Mouse (Mus musculus): ENCODE measurements around the gene Pdcd1lg2.

Pdcd1lg2 gene

DNA sequence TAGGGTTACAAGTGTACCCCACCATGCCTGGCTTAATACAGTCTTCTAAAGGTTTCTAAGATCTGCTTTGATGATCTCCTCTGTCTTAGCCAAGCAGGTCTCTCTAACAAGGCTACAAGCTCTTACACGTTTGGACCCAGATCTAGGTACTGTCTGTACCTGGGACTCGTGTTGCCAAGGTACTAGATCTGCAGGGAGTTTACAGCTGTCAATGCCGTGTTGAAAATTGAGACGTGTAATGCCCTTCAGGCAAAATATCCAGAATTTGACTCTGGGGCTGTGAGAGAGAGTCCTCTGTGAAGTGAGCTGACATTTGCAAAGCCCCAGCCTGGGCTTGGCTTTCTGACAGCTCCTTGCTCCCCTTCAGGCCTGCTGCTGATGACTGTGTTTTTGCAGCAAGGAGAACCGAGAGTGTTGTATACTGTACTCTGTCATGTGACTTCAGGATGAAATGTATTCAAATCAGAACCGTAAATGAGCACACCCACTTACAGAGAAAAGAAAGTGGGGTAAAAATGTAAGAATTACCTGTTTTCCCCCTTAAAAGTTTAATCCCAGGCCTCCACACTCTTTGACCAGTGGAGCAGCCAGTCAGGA lies 85.4 kb downstream of the Pdcd1lg2 start:
- intact Hi-C loops (cut with DNase I): no loop called here

DNA sequence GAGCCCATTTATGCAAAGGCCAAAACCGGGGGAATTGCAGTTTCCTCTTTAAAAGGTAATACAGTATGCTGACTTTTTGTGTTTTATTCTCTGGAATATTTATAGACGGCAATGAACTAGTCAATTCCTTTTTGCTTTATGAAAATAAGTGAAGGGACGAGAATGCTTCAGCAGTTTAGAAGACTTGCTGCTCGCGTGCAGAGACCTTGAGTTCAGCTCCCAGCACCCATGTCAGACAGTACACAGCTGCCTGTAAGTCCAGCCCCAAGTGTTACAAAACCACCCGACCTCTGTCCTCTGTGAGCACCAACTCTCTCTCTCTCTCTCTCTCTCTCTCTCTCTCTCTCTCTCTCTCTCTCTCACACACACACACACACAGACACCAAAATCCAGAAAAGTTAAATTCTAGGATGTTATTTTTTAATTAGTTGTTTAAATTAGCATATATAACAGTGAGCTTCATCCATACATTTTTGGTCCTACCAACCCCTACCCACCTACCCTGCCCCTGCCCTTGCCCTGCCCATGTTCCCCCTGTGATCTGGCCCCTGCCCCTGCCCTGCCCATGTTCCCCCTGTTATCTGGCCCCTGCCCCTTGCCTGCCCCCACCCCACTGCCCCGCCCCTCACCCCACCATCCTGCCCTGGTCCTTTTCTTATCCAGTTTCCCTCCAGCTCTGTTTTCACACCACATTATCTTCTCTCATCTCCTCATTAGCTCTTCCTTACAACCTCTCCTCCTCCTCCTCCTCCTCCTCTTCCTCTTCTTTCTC lies 86.3 kb downstream of the Pdcd1lg2 start:
- intact Hi-C loops (cut with DNase I): no loop called here

DNA sequence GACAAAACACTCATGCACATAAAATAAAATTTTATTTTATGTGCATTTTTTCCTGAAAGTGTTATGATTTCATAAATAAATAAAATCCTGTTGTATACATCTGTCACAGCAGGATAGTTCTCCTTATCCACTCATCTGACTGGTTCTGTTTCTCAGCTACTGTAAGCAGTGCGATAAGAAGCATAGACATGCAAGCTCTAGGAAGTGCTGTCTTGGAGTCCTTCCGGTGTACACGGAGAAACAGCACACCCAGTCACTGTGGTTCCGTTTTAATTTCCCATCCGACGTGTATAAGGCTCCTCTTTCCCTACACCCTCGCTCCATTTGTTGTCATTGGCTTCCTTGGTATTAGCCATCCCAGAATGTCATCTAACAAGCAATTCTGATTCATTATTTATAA lies 87.2 kb downstream of the Pdcd1lg2 start:
- intact Hi-C loops (cut with DNase I): no loop called here

DNA sequence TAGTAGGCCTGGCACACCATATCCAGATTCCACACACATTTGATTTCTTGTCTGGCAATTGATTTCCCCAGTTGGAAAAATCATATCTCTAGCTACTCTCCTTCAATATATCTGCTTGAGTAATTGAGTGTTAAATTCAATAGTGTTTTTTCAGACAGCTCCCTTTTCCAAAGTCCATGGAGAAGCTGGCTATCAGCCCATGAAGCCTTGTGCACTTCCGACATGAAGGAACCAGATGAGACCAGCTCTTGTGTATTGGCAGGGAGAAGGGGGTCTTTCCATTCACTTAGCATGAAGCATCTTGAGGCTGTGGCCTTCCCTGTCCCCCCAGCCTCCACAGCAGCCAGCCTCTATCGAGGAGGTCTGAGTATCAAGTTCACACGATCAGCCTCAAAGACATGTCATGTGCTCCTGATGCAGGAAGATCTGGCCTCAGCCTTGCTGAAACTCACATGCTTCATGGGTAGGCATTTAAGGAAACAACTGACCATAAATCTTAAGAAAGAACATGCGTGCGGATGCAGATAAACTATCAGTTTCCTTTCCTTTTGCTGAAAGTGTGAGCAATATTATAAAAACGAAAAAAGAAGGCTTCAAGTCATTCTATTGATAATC lies 88.2 kb downstream of the Pdcd1lg2 start:
- intact Hi-C loops (cut with DNase I): no loop called here

DNA sequence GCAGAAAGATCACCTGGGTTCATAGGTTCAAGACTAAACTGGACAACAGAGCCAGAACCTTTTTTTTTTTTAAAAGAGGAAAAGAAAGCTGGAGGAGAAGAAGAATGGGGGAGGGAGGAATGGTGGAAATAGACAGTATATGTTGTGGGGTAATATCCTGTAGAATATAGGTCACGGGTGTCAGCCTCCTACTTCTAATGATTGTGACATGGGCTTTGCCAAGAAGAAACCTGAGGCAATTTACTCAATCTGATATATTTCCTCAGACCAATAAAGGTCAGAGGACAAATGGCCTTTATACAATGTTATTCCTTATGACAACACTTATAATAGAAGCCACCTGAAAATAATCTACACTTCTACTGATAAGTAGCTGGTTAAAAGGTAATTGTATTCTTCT lies 89.6 kb downstream of the Pdcd1lg2 start:
- intact Hi-C loops (cut with DNase I): loop anchor here (5.0 to 10.0 kb wide), 2 partner anchors 143 to 436 kb away; no protein-coding TSS in a partner anchor

DNA sequence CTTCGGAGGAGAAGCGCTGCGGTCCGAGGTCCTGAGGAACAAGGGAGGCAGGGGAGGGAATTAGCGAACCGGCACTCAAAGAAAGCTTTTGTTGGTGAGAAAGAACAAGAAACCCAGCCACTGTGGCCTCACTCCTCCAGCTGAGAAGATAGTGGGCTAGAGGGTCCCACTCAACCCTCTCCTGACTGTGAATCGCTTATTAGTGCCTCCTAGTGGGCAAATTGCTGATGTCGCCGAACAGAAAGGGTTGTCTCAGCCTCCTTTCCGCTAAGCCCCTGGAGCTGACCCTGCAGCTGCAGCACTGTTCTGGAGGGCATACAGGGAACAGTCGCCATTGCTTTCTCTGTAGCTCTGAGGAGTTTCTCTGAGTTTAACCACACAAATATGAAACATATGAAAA lies 90.4 kb downstream of the Pdcd1lg2 start:
- intact Hi-C loops (cut with DNase I): loop anchor here (5.0 to 10.0 kb wide), 2 partner anchors 144 to 436 kb away; no protein-coding TSS in a partner anchor

DNA sequence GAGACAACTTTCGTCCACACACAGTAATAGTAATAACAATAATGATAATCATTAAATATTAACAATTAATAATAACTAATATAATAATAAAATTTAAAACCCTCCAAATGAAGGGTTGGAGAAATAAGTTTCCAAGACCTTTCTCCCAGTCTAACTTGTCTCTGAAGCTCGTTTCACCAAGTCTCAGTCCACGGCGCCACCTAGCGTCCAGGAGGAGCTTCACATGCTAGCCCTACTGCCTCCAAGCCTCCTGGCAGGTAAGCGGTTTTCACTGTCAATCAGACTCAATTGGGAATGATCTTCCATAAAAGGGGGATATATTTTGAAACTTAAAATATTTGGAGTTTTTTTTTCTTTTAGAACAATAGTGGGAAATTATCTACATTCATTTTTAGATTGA lies 90.8 kb downstream of the Pdcd1lg2 start:
- intact Hi-C loops (cut with DNase I): loop anchor here (5.0 to 10.0 kb wide), 2 partner anchors 144 to 437 kb away; no protein-coding TSS in a partner anchor

DNA sequence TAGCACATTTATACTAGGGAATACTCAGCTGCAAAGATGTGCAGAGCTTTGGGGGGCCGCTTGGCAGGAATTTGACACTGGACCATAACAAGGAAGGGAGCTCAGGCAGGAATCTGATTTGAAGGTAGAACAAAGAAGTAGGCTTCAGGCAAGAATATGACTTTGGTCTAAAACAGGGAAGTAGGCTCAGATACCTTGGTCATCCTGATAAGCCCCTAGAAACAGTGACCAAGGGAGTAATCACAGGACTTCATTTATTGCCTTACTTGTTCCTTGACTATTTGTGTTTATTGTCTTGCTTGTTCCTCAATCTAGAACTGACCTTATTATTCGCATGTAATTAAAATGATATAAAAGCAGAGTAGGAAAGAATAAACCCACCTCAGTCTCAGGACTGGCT lies 93.4 kb downstream of the Pdcd1lg2 start:
- intact Hi-C loops (cut with DNase I): loop anchor here (5.0 to 10.0 kb wide), 2 partner anchors 147 to 439 kb away; no protein-coding TSS in a partner anchor

DNA sequence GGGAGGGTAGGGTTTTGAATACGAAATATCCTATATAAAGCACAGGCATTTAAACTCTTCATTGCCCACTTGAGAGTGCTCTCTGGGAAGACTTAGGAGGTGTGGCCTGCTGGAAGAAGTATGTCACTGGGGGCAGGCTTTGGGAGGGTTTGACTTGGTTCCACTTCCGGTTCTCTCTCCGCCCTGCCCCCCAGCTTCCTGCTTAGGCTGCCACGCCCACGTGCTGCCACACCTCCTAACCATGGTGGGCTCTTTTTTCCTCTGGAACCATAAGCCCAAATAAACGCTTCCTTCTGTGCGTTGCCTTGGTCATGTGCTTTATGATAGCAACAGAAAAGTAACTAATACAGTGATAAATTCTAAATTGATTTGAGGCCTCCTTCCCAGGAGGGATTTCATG lies 94.9 kb downstream of the Pdcd1lg2 start:
- intact Hi-C loops (cut with DNase I): loop anchor here (10.0 kb wide), 1 partner anchor 441 kb away; no protein-coding TSS in a partner anchor

DNA sequence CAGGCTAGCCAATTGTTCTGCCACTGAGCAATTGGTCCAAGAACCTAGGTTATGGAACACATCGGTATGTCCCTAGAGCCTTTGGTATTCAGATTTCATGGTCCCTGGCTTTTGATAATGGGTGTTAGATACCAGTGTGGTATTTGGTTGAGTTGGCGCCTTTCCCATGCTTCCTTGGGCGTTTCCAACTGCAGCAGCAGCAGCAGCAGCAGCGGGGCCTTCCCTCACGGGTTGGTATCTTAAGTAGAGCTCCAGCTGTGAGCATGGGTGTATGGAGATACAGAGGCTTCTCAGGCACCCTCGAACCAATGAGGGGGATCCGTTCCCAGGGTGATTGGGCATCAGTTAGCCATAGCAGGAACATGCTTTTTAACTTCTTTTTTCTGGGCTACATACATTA lies 97.5 kb downstream of the Pdcd1lg2 start:
- intact Hi-C loops (cut with DNase I): loop anchor here (10.0 kb wide), 1 partner anchor 443 kb away; no protein-coding TSS in a partner anchor

DNA sequence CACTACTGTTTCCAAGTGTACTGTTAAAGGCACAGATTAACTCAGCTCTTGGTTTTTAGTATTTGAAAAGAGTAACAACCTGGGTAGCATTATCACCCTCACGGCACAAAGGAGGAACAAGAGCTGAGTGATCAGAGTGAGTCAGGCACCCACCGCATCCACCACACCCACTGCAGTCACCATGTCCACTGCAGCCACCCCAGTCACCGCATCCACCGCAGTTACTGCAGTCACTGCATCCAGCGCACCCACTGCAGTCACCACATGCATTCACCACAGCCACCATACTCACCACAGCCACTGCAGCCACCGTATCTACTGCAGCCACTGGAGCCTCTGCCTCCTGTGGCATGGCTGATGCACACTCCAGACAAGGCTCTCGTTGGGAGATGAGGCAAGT lies 99.1 kb downstream of the Pdcd1lg2 start:
- intact Hi-C loops (cut with DNase I): loop anchor here (10.0 kb wide), 1 partner anchor 445 kb away; no protein-coding TSS in a partner anchor

DNA sequence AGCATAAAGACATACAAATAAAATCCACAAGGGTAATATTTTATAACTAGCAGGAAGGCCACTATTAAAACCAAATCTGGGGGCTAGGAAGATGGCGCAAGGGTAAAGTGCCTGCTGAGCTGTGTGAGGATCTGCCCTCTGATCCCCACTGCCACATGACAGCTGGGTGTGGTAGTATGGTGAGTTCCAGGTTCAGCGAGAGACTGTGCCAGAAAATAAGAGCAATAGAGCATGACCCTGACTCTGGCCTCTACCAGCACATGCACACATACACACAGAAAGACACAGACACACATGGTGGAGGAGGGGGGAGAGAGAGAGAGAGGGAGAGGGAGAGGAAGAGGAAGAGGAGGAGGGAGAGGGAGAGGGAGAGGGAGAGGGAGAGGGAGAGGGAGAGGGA lies 101.1 kb downstream of the Pdcd1lg2 start:
- intact Hi-C loops (cut with DNase I): no loop called here

DNA sequence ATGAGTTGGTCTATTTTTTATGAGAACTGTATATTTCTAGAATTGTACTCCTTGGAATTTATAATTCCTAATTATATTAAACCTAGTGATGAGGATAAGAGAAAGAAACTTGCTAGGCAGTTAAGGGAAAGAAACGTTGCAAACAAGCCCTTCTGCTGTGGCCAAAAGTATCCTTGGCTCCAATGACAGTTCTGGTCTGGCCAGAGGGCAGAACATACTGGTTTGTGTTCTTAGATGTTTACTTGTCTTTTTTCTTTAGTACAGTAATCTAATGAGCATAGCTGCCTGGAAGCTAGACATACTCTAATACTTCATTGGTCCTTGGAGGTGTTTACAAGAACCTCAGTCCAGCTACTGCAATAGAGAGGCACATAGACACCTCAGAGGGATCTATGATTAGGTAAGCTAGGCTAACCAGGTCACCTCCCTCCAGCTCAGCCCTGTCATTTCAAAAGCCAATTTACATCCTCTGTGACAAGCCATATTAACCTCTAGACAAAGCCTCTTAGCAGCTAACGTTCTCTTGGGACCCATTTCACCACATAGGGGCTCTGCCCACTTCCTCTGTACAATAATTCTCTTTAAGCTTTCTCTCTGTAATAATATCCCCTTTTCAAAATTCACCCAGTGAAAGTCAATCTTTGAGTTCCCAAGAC lies 102.5 kb downstream of the Pdcd1lg2 start:
- intact Hi-C loops (cut with DNase I): no loop called here

DNA sequence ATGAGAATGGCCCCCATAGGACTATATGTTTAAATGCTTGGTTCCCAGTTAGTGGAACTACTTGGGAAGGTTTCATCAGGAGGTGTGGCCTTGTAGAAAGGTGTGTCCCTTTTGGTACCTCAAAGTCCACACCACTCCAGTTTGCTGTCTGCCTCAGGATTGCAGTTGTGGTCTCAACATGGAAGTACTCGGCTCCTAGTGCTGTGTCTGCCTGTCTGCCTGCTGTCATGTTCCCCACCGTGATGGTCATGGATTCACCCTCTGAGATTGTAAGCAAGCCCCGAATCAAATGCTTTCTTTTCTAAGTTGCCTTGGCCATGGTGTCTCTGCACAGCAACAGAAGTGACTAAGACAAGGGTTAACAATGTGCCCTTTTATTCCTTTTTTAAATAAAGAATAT lies 103.4 kb downstream of the Pdcd1lg2 start:
- intact Hi-C loops (cut with DNase I): no loop called here

DNA sequence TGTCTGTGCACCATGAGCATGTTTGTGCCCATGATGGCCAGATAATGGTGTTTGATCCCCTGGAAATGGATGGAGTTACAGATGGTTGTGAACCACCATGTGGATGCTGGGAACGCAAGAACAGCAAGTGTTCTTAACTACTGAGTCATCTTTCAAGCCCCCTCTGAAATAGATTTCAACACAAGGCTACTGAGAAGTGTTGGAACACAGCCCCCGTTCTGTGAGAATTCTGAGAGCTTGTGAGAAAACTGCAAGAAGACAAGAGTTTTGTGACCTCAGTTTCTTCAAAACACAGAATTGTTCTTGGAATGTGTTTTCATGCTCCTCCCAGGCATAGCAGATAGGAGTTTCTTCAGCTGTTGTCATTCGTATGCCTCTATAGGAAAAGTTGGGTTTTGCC lies 104.7 kb downstream of the Pdcd1lg2 start:
- intact Hi-C loops (cut with DNase I): no loop called here

DNA sequence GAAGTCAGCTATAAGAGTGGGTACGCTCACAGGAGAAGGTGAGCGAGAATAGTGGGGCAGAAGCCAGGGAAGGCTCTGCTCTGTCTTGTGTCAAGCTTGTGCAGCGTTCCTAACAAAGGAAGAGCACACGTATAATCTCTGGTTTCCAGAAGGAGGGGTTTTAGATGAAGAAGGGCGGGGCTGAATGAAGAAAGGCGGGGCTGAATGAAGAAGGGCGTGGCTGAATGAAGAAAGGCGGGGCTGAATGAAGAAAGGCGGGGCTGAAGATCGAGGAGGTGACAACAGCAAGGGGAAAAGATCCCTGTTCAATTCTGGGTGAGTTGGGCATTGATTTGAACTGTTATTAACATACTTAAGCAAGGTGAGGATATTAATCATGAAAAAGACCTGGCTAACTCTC lies 105.3 kb downstream of the Pdcd1lg2 start:
- intact Hi-C loops (cut with DNase I): no loop called here

DNA sequence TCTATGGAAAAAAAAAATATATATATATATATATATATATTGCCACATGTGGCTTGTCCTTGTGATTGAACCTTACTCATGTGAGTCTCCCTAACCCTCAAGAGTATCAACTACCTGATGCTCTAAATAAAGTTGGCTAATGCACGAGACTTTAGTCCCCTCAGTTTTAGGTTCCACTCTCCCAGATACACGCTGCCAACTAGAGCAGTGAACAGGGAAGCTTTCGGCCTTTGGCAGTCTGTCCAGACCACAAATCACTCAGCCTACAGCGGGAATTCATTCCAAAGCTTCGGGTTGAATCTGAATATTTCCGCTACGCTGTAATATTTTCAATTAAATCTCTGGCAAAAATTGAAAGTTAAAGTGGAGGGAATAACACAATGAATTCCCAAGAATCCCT lies 107.7 kb downstream of the Pdcd1lg2 start:
- intact Hi-C loops (cut with DNase I): no loop called here

DNA sequence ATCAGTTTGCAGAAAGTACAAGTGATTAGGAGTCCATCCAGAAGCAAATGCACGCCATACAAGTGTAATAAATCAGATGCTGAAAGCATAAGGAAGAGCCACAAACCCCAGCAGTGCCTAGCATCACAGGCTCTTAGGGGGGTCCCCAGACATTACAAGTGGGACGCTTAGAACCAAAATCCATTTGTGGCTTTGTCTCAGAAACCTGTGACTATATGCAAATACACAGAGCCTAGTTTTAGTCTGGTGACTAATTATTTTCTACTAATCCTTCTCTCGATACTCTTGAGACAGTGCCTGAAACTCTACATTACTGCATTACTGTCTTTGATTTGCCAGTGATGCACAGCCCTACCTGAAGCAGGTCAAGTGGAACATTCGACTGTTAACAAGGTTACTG lies 108.2 kb downstream of the Pdcd1lg2 start:
- intact Hi-C loops (cut with DNase I): no loop called here
